Mouse (Mus musculus) gastrocnemius, postnatal 10 days (tissue): Measurements from ENCODE around the gene Gm11634. TPM values are rescaled to one million over a fixed set of nuclear protein-coding genes. Genes with fewer than 3 reads are reported as not detected.
A peak's percentile ranks its signal among the peaks of the same experiment; 100 is the strongest.

Experiments
- DNase-seq: peaks from one replicate; pipeline ENCODE4 v3.0.0; 2021; ENCODE audit warnings: mixed read lengths
- total RNA-seq, 2 experiments: library from RNA; stranded (reverse); gene quantifications; 2 replicates each; pipeline ENCODE4 v1.2.3; 2021

The Gm11634 gene
- total RNA-seq, 2 experiments from 2014 or later, result not detected

DNA sequence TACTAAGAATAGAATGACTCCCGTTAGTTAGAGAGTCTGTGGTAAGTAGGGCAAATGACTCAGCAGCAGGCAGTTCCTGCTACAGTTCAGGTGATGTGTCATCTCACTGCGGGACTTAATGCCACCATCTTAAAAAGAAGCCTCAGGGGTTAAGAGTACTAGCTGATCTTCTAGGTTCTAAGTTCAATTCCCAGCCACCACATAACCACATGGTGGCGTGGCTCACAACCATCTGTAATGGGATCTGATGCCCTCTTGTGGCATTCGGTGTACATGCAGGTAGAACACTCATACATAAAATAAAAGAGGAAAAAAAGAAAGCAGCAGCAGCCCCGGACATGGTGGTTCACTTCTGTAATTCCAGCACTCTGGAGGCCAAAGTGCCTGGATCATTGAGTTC lies 36.7 kb downstream of the Gm11634 start:
- peak; percentile 21 for DNase-seq

DNA sequence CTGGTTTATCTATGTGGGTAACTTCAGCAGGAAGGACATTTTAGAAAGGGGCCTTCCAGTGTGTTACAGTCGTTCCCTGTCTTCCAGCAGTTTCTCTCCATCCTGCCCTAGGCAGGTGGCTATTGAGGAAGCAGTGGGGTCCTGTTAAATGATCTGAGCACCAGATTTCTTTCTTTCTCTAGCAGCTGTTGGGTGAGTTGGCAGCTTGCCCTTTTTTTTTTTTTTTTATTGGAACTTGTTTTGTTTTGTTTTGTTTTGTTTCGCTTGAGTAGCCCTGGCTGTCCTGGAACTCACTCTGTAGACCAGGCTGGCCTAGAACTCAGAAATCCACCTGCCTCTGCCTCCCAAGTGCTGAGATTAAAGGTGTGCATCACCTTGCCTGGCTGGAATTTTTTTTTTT lies 42.1 kb downstream of the Gm11634 start:
- no peak for DNase-seq

DNA sequence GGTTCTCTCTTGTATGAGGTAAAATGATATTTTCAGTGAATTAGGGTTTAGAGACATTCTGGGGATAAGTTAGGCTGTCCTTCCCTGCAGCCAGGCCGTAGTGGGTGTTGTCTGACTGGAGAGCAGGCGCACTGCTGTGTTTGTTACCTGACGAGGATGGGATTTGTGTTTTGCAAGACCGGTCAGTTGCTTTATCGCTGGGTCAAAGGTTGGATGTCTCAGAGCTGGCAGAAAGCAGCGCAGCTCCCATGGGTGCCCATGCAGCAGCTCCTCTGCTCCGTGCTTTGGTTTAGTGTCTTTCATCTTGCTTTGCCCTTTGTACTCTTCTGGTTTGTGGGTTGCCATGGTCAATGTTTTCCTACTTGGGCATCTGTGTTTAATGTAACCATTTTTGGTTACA lies 42.5 kb downstream of the Gm11634 start:
- no peak for DNase-seq

DNA sequence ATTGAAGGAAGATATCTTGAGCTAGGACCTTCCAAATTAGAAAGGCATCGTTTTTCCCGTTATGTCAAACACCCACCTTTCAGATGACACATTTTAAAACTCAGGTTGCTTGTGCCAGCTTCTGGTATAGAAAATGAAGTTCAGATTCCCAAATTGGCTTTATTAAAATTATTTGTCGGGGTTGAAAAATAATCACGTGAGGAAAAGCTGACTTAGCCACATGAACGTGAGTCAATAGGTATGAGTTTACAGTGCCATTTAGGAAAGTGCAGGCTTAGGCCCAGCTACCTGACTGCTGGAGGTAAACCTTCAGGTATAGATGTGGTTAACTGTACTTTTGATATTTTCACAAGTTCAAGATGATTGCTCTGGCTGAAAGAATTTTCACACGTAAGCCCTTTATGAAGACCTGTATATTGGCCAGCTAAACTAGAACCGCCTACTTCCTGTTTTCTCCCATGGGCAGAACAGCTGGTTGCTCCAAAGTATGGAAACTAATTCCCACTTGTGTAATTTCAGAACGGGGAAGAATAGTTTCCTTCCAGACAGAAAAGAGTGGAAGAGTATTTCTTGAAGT lies 45.6 kb downstream of the Gm11634 start:
- no peak for DNase-seq

DNA sequence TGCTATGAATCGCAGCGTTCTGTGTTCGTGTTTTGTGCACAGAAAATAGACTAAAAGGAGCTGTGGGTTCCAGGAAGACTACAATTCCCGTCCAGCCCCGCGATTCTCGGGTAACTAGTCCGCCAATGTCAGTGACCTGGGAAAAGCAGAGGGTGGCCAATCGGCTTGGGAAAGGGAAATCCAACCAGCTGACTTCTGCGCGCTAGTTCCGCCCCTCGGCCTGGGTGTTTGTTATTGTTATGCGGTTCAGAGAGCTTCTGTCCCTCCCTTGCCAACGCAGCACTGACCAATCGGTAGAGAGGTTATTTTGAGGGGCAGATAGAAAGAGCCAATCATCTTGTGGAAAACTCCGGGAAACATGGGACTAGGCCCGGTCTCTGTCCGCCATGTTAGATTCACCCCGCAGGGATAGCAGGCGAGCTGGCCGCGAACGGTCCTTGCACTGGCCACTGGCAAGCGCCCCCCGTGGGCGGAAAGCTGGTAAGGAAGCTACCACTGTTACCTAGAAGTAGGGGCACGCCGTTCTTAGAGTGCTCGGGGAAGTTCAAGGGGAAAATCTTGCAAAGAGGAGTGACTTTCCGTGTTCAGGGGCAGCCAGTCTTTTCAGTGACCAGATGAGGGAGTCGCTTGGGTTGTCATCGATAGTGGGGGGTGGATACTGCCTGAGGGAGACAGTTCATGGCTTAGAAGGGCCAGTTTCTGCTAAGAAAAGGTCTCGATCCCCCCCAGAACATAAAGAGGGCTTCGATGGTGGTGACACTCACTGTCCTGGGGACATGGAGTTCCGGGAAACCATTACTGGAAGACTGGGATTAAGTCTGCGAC lies 46.4 kb downstream of the Gm11634 start:
- DNase-seq, result peak; percentile 81

DNA sequence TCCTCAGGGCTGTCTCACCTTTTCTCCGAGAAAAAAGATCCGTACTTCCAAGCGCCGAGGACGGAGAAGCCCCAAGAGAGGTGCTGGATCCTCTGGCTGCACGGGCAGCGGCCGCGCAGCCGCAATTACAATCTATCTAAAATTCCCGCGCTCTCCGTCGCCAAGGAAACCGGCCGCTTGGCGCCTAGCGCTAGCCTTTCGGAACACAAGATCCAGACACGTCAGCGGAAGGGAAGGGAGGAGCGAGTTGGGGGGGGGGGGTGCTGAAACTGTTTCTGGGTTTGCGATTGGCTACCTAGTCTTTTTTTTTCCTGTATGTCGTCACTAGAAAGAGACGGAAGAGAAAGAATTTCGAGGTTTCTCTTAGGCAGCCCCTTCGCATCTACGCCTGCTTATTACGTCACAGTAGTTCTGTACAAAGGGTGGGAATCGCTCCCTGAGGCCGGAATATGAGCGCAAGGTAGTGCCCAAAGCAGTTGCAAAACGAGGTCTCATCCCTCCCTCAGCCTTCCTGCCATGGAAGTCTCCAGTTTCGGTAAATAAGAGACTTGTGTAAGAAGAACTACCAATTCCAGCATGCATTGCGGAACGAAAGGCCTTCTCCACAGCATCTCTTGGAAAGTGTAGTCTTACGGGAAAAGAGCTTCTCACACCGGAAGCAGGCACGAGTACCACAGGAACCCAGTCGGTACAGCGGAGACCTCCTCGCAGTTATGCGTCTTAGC lies 47.1 kb downstream of the Gm11634 start, which contains the start of the genes Brca1 and Nbr1:
Gene Brca1, minus strand, starts transcription at position 205 of the 725 bp plus-strand sequence.
Gene Nbr1, plus strand, starts transcription at position 399 of the 725 bp plus-strand sequence.
- peak; percentile 92 for DNase-seq

DNA sequence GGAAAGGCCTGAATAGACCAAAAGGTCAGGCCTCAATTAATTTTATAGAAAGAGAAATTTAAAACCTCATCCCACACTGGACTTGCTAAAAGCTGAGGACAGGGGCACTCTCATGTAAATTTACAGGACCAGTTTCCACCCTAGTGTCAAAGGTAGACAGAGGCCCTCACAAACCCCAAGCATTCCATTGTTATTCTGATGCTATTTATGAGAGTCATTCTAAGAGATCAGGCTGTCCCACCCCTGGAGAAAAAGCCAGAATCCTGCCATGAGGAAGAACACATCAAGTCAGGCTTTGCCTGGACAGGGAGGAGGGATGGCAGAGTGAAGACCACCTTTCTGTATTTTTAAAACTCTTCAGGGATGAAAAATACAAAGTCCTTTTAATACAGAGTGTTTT lies 50.5 kb downstream of the Gm11634 start:
- DNase-seq, result no peak

DNA sequence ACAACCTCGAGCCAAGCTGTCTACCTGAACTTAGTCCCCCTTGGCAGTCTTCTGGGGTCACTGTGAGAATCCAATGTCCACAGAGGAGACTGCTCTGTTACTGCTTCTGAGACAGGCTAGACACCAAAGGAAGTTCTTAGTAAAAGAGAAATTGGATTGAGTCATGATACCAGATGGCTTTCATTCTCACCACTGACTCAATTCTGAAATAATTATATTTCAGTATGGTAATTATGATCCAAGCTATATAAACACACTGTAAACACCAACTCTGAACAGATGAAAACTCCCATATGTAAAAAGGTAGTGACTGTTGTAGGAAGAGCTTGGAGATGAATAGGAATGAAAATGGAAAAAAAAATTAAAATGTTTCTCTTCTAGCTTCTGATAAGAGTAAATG lies 54.9 kb downstream of the Gm11634 start:
- DNase-seq, result no peak

Other genes with a start within 250 kb of the Gm11634 start
- under 1 TPM in 1 of 2 experiments, not detected in 1; 0.14 TPM for gene G6pc, start 231.7 kb downstream of the Gm11634 start, total RNA-seq
- 10 to 100 TPM; 17.4 to 17.6 TPM for gene Aarsd1, start 181.6 kb downstream of the Gm11634 start, total RNA-seq
- gene Gm27029, start 174.5 kb downstream of the Gm11634 start, total RNA-seq, result 1 to 10 TPM; 3.5 to 5.2 TPM
- gene Rundc1, start 174.2 kb downstream of the Gm11634 start, total RNA-seq, result 1 to 10 TPM; 6.5 to 6.8 TPM
- gene Ptges3l, start 173.9 kb downstream of the Gm11634 start, total RNA-seq, result 100 to 1,000 TPM in 1 of 2 experiments, 10 to 100 TPM in 1; 90.6 to 101 TPM
- gene Rpl27, start 157.0 kb downstream of the Gm11634 start, total RNA-seq, result 10 to 100 TPM; 55.9 to 84.8 TPM
- gene Ifi35, start 150.8 kb downstream of the Gm11634 start, total RNA-seq, result 1 to 10 TPM; 6.6 to 7.2 TPM
- gene Rnd2, start 134.3 kb downstream of the Gm11634 start, total RNA-seq, result 1 to 10 TPM; 5.0 to 5.8 TPM
- 10 to 100 TPM; 39.4 to 50.2 TPM for gene Vat1, start 133.0 kb downstream of the Gm11634 start, total RNA-seq
- 1 to 10 TPM; 1.9 to 4.6 TPM for gene Brca1, start 47.3 kb downstream of the Gm11634 start, total RNA-seq
- 10 to 100 TPM; 73.1 to 81.8 TPM for gene Nbr1, start 47.1 kb downstream of the Gm11634 start, total RNA-seq
- gene Tmem106a, start 17.0 kb downstream of the Gm11634 start, total RNA-seq, result 1 to 10 TPM; 2.4 to 2.9 TPM
- 10 to 100 TPM; 18.0 to 20.9 TPM for gene Rdm1, start 27.9 kb upstream of the Gm11634 start, total RNA-seq
- 10 to 100 TPM in 1 of 2 experiments, 1 to 10 TPM in 1; 7.1 to 10.7 TPM for gene Arl4d, start 66.3 kb upstream of the Gm11634 start, total RNA-seq
- gene Dhx8, start 133.7 kb upstream of the Gm11634 start, total RNA-seq, result 10 to 100 TPM; 13.7 to 17.6 TPM
- 1 to 10 TPM; 5.6 to 6.8 TPM for gene Etv4, start 186.1 kb upstream of the Gm11634 start, total RNA-seq